Mouse (Mus musculus): ENCODE measurements around the gene Stxbp4.

Stxbp4 gene

DNA sequence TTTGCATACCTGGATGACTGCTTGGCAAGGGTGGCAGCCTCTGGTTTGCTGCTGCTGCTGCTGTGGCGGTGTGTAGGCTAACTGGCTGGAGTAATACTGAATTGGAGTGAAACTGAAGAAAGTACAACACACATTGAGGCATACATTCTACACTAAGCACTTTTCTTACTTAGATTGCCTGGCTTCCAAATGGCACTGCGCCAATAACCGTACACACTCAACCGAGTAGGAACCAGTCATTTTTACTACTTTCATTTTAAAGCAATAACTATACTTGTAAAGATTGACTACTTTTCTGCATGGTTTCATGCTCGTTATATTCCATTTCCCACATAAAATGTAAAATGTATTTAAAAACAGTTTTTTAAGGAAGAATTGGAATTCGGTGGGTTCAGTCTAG lies 11.9 kb upstream of the Stxbp4 start:
- DNase-seq (ENCODE audit: low spot score): no peak

DNA sequence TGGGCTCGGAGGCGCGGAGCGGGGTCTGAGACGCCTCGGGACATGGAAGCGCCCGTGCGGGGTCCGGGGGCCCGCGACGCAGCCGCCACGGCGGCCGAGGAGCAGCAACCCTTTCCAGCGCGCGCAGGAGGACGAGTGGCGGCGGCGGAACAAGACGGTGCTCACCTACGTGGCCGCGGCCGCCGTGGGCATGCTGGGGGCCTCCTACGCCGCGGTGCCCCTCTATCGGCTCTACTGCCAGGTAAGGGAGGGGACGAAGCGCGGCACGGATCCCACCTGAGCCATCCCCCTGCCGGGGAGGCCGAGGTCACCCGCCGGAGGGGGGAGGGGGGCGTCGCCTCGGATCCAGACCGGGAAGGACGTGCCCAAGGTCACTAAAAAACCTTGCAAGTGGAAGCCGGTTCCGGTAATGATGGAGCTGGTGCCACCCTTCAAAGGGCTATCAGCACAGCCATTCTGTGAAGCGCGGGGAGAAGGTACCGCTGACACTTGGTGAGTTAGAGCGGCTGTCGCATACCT lies 487 bp upstream of the Stxbp4 start:
- no peak for DNase-seq (ENCODE audit: low spot score)

DNA sequence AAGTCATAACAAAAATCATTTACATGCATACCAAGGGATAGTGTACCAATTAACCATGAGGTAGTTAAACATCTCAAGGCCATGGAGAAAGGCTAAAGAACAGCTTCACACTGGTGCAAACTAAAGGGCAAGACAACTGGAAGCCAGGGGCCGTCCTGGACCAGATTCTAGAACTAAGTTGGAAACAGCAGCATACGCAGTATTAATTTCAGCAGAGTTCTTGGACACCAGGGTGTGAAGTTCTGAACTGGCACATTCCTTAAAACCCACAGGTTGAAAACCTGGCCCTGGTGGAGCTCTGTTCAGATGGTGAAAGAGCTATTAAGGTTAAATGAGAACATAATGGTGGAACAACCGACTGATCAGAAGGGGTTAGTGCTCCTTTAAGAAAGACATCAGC lies 3.2 kb downstream of the Stxbp4 start:
- DNase-seq (ENCODE audit: low spot score): no peak

DNA sequence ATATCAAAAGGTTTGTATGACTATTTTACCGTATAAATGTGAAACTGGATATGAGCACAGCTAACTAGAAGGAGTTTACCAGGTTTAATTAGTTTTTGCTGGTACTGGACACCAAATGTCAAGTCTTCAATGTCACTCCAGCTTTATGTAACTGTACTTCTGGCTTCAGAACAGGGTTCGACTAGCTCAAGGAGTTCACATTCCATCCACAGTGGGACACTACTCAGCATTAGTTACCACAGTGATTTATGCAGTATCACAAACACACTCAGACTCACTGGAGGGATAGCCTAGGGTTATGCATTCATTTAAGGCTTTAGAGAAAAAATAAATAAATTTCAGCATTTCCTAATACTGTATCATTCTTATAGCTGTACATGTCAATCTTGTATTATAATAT lies 5.4 kb downstream of the Stxbp4 start:
- no peak for DNase-seq (ENCODE audit: low spot score)

DNA sequence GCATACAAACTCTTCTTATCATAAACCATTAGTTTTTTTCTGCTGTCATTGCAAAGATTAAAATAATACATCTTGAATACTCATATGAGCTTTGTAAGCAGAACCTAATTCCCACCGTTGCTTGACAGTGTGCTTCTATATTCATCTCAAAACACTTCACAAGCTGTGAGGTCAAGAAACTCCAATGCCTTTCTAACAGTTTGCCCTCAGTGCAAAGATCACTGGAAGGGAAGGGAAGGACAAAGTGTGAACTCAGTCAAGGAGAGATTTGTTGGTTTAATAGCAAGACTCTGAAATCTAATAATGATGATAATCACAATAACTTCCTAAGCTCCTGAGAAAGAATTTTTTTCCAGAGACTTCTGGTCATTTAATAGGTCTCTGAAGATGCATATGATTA lies 10.1 kb downstream of the Stxbp4 start:
- DNase-seq (ENCODE audit: low spot score): no peak

DNA sequence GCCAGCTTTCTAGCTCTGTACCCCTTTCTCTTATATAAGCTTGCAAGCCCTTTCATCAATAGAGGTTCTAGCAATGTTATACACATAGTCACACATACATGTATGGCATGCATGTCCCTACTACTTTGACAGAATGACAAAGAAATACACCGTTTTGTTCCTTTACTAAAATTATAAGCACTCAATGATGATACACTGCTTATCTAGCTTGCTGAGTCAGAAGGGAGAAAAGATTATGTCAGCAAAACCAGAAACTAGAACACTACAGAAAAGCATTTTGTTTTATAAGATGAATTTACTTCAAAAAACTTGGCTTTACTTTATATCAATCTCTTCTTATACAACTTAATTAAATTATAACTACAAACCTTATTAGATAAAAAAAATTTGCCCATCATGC lies 12.7 kb downstream of the Stxbp4 start:
- no peak for DNase-seq (ENCODE audit: low spot score)

DNA sequence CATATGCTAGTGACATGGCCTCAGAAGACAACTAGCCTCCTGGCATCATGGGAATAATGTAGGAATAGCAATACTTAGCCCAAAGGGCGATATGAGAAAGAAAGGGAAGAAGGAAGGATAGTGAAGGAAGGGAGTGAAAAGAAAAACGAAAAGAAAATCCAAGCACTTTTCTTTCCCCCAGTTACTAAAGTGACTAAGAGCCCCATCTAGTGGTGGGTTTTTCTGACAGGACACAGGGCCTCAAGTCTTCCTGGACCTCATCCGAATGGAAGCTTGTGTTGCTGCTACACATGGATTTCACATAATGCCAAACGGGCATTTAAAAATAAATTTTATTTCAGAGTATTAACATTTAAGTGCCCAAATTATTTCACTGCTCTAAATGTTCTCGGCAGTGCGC lies 14.4 kb downstream of the Stxbp4 start:
- no peak for DNase-seq (ENCODE audit: low spot score)

DNA sequence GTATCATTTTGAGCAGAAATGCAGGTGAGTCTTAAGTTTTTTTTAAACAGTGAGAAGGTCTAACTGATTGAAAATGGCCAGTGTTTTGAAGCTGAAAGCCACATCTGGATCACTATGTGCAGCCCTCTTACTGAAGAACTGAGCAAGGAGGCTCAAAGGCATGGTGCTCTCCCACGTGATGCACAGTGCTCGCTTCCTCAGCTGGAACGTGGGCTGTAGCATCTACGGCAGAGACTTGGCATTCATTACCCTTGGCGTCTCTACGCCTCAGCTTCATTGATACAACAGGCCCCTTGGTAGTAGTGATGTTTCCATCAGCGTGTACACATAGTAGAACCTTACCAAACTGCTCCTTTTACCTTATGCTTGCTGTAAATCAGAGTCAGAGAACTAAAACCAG lies 15.4 kb downstream of the Stxbp4 start:
- no peak for DNase-seq (ENCODE audit: low spot score)

DNA sequence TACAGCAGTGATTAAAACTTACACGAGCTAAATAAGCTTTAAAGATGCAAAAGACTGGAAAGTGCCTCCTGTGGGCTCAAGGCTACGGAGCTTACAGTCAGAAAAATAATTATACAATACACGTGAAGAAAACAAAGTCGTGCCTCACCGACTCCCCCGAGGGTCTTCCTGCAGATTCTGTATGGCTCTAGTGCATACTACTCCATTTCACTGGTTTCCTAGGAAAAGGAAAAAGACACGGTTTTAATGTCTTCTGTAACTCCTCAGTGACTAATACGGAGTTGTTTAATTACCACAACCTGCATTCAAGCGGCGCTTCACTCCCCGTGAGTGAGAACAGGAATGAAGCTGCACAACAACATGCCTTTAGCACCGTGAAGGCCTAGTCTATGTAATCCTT lies 15.8 kb downstream of the Stxbp4 start:
- no peak for DNase-seq (ENCODE audit: low spot score)

DNA sequence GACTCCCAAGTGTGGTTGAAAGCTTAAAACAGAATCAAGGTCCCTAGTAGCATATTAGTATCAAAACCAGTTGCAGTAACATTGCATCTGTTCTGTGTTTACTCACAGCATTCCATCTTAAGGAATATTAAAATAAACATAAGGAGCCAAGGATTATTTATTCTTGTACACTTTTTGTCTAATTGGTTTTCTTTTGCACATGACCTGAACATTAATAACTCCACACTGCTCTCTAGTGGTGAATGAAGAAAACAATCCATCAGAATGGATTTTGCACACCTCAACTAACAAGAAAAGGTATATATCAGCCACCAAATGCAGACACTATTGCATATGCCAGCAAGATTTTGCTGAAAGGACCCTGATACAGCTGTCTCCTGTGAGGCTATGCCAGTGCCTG lies 21.5 kb downstream of the Stxbp4 start:
- no peak for DNase-seq (ENCODE audit: low spot score)

DNA sequence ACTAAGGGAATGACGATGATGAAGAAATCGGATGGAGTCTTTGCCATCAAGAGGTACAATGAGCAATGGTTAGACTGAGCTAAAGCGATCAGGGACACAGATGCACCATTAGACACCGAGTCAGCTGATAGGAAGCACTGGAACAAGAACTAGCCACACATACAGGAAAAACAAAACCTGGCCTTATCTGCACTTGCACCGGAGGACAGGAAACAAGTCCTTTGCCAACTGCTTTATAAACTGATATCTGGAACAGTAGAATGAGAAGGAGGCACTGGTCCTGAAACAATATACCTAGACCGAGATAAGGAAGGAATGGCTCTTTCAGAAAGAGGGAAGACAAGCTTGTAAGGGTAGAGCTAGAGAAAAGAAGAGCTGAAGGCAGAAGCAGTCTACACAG lies 23.1 kb downstream of the Stxbp4 start:
- no peak for DNase-seq (ENCODE audit: low spot score)

DNA sequence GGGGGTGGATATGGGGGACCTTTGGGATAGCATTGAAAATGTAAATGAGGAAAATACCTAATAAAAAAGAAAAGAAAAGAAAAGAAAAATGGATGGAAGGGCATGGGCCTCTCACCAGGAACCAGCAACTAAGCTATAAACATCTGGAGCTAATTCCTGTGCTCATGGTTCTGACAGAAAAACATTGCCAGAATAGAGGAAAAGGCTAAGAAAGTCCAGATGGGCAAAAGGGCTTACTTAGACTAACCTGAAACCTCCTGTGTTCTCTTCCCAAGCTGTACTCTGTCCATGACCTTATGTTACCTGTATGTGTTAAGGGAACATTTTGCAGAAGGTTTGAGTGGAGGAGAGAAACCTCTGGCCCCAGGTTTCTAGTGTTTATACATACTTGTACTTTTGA lies 25.8 kb downstream of the Stxbp4 start:
- DNase-seq (ENCODE audit: low spot score): no peak

DNA sequence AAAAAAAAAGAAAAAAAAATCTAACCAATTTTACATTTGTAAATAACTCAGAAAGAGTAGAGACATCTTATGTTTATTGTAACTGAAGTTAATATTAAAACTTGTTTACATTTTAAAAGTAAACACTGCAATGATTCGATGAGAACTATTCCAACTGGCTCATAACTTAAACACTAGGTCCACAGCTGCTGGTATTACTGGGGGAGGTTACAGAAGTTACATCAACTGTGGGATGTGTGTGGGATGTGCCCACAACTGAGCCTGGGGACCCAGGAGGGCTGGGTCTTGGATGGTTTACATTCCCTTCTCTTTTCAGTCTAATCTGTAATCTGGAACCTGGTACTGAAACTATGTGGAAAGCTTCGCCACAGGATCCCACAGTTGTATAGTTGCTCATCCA lies 34.8 kb downstream of the Stxbp4 start:
- no peak for DNase-seq (ENCODE audit: low spot score)

DNA sequence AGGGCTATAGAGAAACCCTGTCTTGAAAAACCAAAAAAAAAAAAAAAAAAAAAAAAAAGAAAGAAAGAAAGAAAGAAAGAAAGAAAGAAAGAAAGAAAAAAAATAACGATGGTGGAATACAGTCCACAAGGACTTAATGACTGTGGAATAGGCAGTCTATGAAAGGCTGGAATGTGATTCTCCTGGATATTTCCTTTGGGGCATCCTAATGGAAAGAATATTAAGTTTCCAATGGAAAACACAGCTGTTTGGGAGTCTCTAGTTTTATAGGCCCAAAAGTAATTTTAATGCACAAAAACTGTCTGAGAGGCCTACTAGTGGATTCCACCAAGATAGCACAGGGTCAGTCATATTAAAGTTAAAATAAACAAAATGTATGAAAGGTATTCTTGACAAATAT lies 42.1 kb downstream of the Stxbp4 start:
- no peak for DNase-seq (ENCODE audit: low spot score)

DNA sequence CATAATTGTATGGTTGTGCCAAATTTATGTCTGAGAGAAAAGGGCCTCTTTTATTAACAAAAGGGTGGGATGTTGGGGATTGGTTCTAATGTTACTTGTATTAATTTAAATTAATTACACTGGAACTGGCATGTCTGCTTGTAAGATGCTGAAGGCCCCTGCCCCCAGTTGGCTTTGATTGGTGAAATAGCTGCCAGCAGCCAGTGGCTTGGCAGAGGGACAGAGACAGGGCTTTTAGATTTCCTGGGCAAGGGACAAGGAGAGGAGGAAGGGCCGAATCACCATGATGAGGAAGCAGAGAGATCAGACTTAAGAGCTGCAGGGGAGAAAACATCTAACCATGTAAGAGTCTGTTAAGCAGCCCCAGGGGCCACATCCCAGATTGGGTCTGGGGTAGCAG lies 46.9 kb downstream of the Stxbp4 start:
- no peak for DNase-seq (ENCODE audit: low spot score)

DNA sequence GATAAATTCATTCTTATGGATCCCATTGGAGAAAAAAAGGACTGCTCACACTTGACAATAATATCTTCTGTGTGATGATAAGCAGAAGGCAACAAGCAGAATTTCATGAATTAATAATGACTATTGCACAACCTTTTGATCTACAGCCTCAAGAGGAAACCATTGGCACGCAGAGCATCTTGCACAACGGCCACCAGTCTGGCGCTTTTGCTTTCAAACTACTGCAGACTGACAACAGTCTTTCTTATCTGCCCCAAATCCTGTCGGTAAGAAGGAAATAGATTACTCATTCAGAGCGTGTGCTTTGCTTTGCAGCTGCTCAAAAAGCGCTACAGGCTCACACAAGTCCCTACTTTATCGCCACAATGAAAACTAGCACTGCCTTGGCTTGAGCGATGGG lies 51.7 kb downstream of the Stxbp4 start:
- no peak for DNase-seq (ENCODE audit: low spot score)

DNA sequence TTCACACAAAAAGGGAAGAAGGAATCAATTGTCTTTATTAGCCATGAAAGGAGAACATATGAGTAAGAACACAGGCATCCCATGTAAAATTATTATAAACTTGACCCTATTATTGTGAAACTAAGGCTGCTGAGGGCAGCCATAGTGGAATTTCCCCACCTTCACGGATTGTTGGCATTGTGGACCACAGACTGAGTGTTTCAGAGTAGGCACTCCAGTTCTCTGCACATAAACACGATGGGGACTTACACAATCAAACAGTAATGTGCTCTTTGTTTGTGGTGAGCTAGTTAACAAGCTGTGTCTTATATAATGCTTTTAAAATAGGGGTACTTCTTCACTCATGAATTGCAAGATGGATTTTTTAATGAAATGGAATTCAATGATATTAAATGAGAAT lies 52.1 kb downstream of the Stxbp4 start:
- DNase-seq (ENCODE audit: low spot score): no peak

DNA sequence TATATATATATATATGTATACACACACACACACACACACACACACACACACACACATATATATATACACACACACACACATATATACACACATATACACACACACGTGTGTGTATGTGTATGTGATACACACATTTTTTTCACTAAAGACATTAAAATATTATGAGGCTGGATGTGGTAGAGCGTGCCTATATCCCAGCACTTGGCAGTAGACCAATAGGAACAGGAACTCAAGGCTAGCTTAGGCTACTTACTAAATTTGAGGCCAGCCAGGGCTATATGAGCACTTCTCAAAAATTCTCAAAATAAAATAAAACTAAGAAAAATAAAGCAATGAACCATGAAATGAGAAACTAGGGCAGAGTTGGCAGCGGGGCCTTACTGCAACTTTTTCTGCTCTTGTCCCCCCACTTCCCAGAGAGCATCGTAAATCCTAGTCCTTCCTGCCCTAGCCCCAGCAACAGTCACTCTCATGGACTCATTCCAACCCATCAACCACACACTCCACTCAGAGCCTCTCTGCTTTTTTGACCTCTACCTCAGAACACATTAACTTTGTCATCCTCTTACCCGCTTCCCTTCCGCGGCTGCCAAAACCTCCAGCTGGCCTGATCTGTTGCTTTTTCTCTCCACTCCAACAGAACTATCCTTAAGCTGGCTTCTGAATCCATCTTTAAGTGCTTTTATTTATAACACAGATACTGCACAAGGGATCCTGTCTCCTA lies 60.7 kb downstream of the Stxbp4 start:
- no peak for DNase-seq (ENCODE audit: low spot score)

DNA sequence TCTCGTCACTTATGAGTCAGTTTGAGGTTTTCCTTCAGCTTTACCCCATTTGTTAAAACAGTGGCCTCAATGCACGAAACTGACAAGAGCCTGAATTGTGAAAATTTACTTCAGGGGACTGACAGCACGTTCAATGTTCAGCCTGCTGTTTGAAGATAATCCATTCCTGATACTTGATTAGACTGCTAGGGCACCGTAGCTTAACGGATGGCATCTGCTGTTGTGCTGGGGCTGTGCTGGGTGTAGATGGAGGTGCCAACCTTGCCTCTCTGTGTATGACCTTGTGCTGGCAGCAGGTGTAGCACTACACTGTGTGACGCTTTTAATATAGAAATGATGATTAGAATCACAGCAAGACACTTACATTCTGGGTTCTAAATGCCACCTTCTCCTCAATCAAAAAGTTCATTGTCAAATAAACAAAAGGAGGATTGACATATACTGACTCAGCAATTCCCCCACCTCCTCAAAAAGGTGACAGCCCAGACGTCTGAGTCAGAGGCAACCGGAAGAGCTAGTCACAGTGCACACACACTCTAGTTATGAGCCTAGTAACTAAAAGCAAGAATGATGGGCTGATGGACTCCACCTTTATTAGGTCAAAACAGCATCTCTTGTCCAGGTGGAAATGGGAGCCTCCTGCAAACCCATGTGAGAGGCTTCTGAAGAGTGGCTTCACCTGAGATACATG lies 61.5 kb downstream of the Stxbp4 start:
- DNase-seq (ENCODE audit: low spot score): no peak

DNA sequence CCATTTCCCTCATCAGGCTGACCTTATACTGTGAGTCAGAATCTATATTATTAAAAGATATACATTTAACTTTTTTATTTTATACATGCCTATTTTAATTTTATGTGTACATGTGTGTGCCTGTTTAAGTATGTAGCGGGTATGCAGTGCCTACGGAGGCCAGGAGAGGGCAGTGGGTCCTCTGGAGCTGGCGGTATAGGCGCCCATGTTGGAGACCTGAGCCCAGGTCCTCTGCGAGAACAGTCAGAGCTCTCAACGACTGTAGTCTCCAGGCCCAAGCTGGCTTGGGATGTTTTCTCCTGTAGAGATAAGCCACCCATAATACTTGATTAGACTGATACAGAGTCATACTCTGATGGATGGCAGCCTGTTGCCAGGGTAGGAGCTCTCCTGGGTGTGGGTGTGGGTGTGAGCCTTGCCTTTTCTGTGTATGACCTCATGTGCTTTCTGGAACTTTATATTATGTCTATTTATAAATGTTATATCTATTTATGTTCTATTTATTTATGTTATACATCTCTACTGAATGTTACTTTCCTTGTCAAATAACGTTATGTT lies 62.3 kb downstream of the Stxbp4 start:
- DNase-seq (ENCODE audit: low spot score): no peak

DNA sequence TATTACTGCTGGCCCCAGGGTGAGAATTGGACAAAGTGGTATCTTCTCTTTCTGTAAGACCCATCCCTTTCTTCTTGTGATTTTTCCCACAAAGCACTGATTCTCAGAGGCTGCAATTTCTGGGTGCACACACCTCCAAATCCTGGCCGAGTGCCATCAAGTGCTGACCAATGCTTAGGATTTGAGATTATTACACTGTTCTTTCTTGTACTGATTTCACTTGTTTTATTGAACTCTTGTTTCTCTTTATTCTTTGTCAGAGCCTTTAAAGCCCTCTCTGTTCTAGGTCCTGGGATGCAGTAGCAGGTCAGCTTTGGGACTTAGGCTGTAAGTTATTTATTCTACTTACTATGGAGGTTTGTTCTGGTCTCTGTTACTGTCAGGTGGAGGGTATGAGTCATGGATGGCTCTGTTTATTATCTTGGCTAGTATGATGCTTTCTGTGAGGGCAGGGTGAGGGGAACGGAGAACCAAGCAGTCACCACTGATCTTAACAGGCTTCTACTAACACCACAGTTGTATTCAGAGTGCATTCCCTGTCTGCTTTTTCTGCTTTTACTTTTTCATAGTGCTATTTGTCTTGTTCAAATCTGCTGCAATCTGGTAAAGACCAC lies 67.1 kb downstream of the Stxbp4 start:
- no peak for DNase-seq (ENCODE audit: low spot score)

DNA sequence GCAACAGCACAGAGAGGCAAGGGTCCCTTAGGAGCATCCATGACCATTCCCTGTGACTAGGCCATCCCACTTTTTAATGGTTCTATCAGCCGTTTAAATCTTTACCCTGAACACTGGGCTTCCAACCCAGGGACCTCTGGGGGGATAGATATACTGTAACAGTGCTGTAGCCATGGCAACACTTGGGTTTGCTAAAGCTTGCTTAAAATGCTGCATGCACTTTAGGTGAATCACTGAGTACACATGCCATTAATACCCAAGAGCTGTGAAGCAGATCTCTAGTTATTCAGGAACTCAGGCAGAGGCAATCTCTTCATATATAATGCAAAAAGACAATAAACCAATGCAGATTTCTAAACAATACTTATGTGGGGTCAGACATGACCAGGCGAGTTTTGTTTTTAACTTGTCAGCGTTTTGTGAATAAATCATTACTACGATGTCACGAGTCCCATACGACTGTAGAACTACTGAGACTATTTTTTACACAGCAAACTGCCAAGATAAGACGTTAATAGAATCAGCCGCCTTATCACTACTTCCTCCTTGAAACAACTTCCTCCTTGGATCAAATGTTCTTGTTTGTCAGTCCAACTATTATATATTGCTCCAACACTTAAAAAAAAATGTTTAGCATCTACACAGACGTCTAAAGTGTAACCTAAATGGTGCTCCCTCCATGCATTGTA lies 79.4 kb downstream of the Stxbp4 start:
- DNase-seq (ENCODE audit: low spot score): no peak

DNA sequence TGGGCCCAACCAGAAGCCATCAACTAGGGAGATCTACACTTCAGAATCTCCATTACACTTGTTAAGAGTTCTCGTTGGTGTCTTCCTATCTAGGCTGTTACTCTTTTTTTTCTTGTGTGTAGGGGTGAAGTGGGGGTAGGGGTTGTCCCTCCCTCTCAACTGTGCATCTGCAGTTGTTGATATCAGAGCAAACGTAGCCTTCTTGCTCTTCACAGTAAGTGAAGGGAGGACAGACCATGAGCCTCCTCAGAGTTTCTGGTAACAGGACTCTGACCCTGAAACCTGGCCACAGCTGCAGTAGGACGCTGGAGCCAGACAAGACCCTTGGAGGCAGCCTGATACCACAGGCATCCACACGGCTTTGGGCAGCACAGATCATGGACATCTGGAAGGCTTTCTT lies 81.4 kb downstream of the Stxbp4 start:
- no peak for DNase-seq (ENCODE audit: low spot score)
